ENCODE assay signal across 8 mouse cellular contexts in genomic region chr11:4865645-4866251, GRCm38 (mm10). TPM values are rescaled to one million over a fixed set of nuclear protein-coding genes. Genes with fewer than 3 reads are reported as not detected.
DNase-seq lines count a peak whose midpoint lies in the region; ATAC-seq and TF ChIP-seq lines count a peak whose summit lies in the region.

No protein-coding gene starts in this region.

- no peak for TF ChIP-seq POLR2A in thymus, adult 2 months (IDR thresholded peaks at IDR 0.05; ENCODE audit: control insufficient read depth, extremely low read depth, insufficient read depth, low read length, poor library complexity)

- no peak; the same call in 1 of the 2 replicates for ATAC-seq in cerebellum, adult (ENCODE audit: insufficient number of reproducible peaks, low FRiP score, low TSS enrichment)
- 0 out of 2 replicates have a peak, but pooled peaks have one; percentile 53 for ATAC-seq in liver, postnatal 0 days

- no peaks in the 10 kb centered on the region for H3K9me3 ChIP-seq in liver, postnatal 0 days (ENCODE audit: low read length)

- H3K4me2 ChIP-seq in liver, postnatal 0 days (ENCODE audit: low read depth, low read length): no peak overlapping the region

- H3K36me3 ChIP-seq in thymus, adult 2 months (ENCODE audit: control insufficient read depth, insufficient read depth, low read length): no peaks in the 10 kb centered on the region
- no peaks in the 10 kb centered on the region for H3K36me3 ChIP-seq in liver, postnatal 0 days (replicated peaks; ENCODE audit: insufficient read depth, low read length)

- no peak overlapping the region for H3K4me3 ChIP-seq in thymus, adult 2 months (ENCODE audit: control insufficient read depth, insufficient read depth, low read length)
- no peak overlapping the region for H3K4me3 ChIP-seq in liver, postnatal 0 days (ENCODE audit: low read depth, low read length)

- H3K27me3 ChIP-seq in thymus, adult 2 months (ENCODE audit: control insufficient read depth, insufficient read depth, low read length): no peaks in the 10 kb centered on the region
- no peaks in the 10 kb centered on the region for H3K27me3 ChIP-seq in liver, postnatal 0 days (ENCODE audit: insufficient read depth, low read length)

- H3K9ac ChIP-seq in liver, postnatal 0 days (replicated peaks): no peak overlapping the region

- DNase-seq in cerebellum, adult 11 months: peak; percentile 37
- peak; percentile 68 for DNase-seq in thymus, adult 2 months
- no peak for DNase-seq in thymus, adult 18-20 months
- peak; percentile 77 to 80 for DNase-seq in cerebellum, postnatal 14 days
- peak; percentile 88 for DNase-seq in induced T-regulatory cell, adult 2 months (ENCODE audit: low read depth)
- peak; percentile 68 for DNase-seq in liver, postnatal 0 days
- DNase-seq in skeletal muscle tissue, adult 2 months (ENCODE audit: low read depth, low spot score): peak; percentile 59

- no peaks in the 10 kb centered on the region for H3K4me1 ChIP-seq in thymus, adult 2 months (replicated peaks; ENCODE audit: control insufficient read depth, insufficient read depth, low read length)
- H3K4me1 ChIP-seq in liver, postnatal 0 days (ENCODE audit: insufficient read depth): no peaks in the 10 kb centered on the region

- no peak for TF ChIP-seq CTCF in thymus, adult 2 months (IDR thresholded peaks at IDR 0.05; ENCODE audit: borderline replicate concordance, control insufficient read depth, extremely low read depth, insufficient read depth, low read length, poor library complexity)
- peak; percentile 87 for TF ChIP-seq CTCF in liver, postnatal 0 days (IDR thresholded peaks at IDR 0.05; ENCODE audit: low read depth)

- TF ChIP-seq EP300 in liver, postnatal 0 days (IDR thresholded peaks at IDR 0.05; ENCODE audit: low read depth): no peak

- WGBS in thymus, adult 2 months: 56% methylated on average over 10 of the region's 10 CpGs
- WGBS in liver, postnatal 0 days (ENCODE audit: insufficient replicate concordance): 36% methylated on average over 10 of the region's 10 CpGs

- no peak overlapping the region for H3K27ac ChIP-seq in thymus, adult 2 months (ENCODE audit: control insufficient read depth, insufficient read depth, low read length)
- H3K27ac ChIP-seq in liver, postnatal 0 days (ENCODE audit: low read depth): no peak overlapping the region

RNA-seq across cellular contexts. Expression of gene Nipsnap1, which starts 8.0 kb away (rescaled TPM):
- 52.3 and 53.5 TPM in 2 replicates for polyA plus RNA-seq in thymus, adult 2 months (2012; rRNA removed)
- polyA plus RNA-seq in liver, postnatal 0 days (2015; fragmentation: Nextera tagmentation; extraction: Ambion mirVana): 135 and 136 TPM in 2 replicates

RNA-seq across cellular contexts. Expression of gene Nf2, which starts 16.4 kb away (rescaled TPM):
- 50.8 and 56.1 TPM in 2 replicates for polyA plus RNA-seq in thymus, adult 2 months (2012; rRNA removed)
- polyA plus RNA-seq in liver, postnatal 0 days (2015; fragmentation: Nextera tagmentation; extraction: Ambion mirVana): 5.8 and 7.9 TPM in 2 replicates

RNA-seq across cellular contexts. Expression of gene Thoc5, which starts 29.4 kb away (rescaled TPM):
- 27.3 and 28.5 TPM in 2 replicates for polyA plus RNA-seq in thymus, adult 2 months (2012; rRNA removed)
- polyA plus RNA-seq in liver, postnatal 0 days (2015; fragmentation: Nextera tagmentation; extraction: Ambion mirVana): 7.8 and 8.3 TPM in 2 replicates

Comparison
In these comparisons a context has a peak if more than half of its experiments do, and no peak if none do; other contexts are left out.
1. DNase-seq: peak in cerebellum, adult 11 months (single experiment), thymus, adult 2 months (single experiment), cerebellum, postnatal 14 days (2 of 2), induced T-regulatory cell, adult 2 months (single experiment), liver, postnatal 0 days (single experiment) and skeletal muscle tissue, adult 2 months (single experiment); none in thymus, adult 18-20 months (0 of 2).